Mouse (Mus musculus): ENCODE results near the gene Mob3b. TPM values are rescaled to one million over a fixed set of nuclear protein-coding genes. Genes with fewer than 3 reads are reported as not detected.
"Not testable (repeated sequence)": the region's sequence is repeated elsewhere in the genome, so short reads cannot be mapped to it uniquely, and the experiment has no call there.

The Mob3b gene
- polyA plus RNA-seq, 1 experiment, result 6.5 TPM

GRCm38 (mm10) chr4:34941046-34941445, 216.2 kb downstream of the Mob3b start:
- Histone ChIP-seq H3K9me3 (replicated peaks; ENCODE audit: control insufficient read depth, insufficient read depth, low read length, poor library complexity, severe bottlenecking) (no peaks in the 10 kb centered on the region), H3K4me3 (ENCODE audit: low read depth, low read length) (no peak overlapping the region), H3K9ac (ENCODE audit: low read depth, poor library complexity, severe bottlenecking) (no peak overlapping the region), H3K4me1 (ENCODE audit: control insufficient read depth, insufficient read depth, low read length) (no peaks in the 10 kb centered on the region), H3K27ac (ENCODE audit: insufficient read depth, low read length) (no peak overlapping the region), H3K27me3 (ENCODE audit: control insufficient read depth, insufficient read depth, low read length, poor library complexity, severe bottlenecking) (no peaks in the 10 kb centered on the region), H3K36me3 (ENCODE audit: control insufficient read depth, insufficient read depth, low read length, poor library complexity, severe bottlenecking) (no peaks in the 10 kb centered on the region)
- TF ChIP-seq CTCF (IDR thresholded peaks at IDR 0.05; ENCODE audit: low read depth, low read length), result no peak
- TF ChIP-seq POLR2A (IDR thresholded peaks at IDR 0.05; ENCODE audit: insufficient read depth, low read length), result no peak
- TF ChIP-seq EP300 (IDR thresholded peaks at IDR 0.05; ENCODE audit: insufficient read depth, low read depth, low read length), result no peak

- H3K9ac ChIP-seq (ENCODE audit: low read depth, poor library complexity, severe bottlenecking); H3K27me3 ChIP-seq (ENCODE audit: control insufficient read depth, insufficient read depth, low read length, poor library complexity, severe bottlenecking); H3K4me3 ChIP-seq (ENCODE audit: low read depth, low read length); H3K4me1 ChIP-seq (ENCODE audit: control insufficient read depth, insufficient read depth, low read length); H3K9me3 ChIP-seq (replicated peaks; ENCODE audit: control insufficient read depth, insufficient read depth, low read length, poor library complexity, severe bottlenecking); H3K36me3 ChIP-seq (ENCODE audit: control insufficient read depth, insufficient read depth, low read length, poor library complexity, severe bottlenecking); H3K27ac ChIP-seq (ENCODE audit: insufficient read depth, low read length): not testable (repeated sequence)
- TF ChIP-seq EP300 (IDR thresholded peaks at IDR 0.05; ENCODE audit: insufficient read depth, low read depth, low read length), result 0 out of 2 replicates have a peak, but pooled peaks have one; percentile 20
Observed at GRCm38 (mm10) chr4:34928386-34928785, 228.9 kb downstream of the Mob3b start.

GRCm38 (mm10) chr4:34922177-34922870, 235.0 kb downstream of the Mob3b start:
- Histone ChIP-seq H3K36me3 (ENCODE audit: control insufficient read depth, insufficient read depth, low read length, poor library complexity, severe bottlenecking) (no peaks in the 10 kb centered on the region), H3K4me1 (ENCODE audit: control insufficient read depth, insufficient read depth, low read length) (no peaks in the 10 kb centered on the region), H3K27ac (ENCODE audit: insufficient read depth, low read length) (no peak overlapping the region), H3K9me3 (replicated peaks; ENCODE audit: control insufficient read depth, insufficient read depth, low read length, poor library complexity, severe bottlenecking) (no peaks in the 10 kb centered on the region), H3K4me3 (ENCODE audit: low read depth, low read length) (no peak overlapping the region), H3K9ac (ENCODE audit: low read depth, poor library complexity, severe bottlenecking) (no peak overlapping the region), H3K27me3 (ENCODE audit: control insufficient read depth, insufficient read depth, low read length, poor library complexity, severe bottlenecking) (no peaks in the 10 kb centered on the region)
- TF ChIP-seq CTCF (IDR thresholded peaks at IDR 0.05; ENCODE audit: low read depth, low read length), result no peak
- TF ChIP-seq EP300 (IDR thresholded peaks at IDR 0.05; ENCODE audit: insufficient read depth, low read depth, low read length), result no peak
- no peak for TF ChIP-seq POLR2A (IDR thresholded peaks at IDR 0.05; ENCODE audit: insufficient read depth, low read length)

- Histone ChIP-seq H3K9me3 (replicated peaks; ENCODE audit: control insufficient read depth, insufficient read depth, low read length, poor library complexity, severe bottlenecking) (no peaks in the 10 kb centered on the region), H3K27me3 (ENCODE audit: control insufficient read depth, insufficient read depth, low read length, poor library complexity, severe bottlenecking) (no peaks in the 10 kb centered on the region), H3K9ac (ENCODE audit: low read depth, poor library complexity, severe bottlenecking) (no peak overlapping the region), H3K4me3 (ENCODE audit: low read depth, low read length) (no peak overlapping the region), H3K36me3 (ENCODE audit: control insufficient read depth, insufficient read depth, low read length, poor library complexity, severe bottlenecking) (no peaks in the 10 kb centered on the region), H3K4me1 (ENCODE audit: control insufficient read depth, insufficient read depth, low read length) (no peaks in the 10 kb centered on the region), H3K27ac (ENCODE audit: insufficient read depth, low read length) (no peak overlapping the region)
- no peak for TF ChIP-seq CTCF (IDR thresholded peaks at IDR 0.05; ENCODE audit: low read depth, low read length)
- TF ChIP-seq EP300 (IDR thresholded peaks at IDR 0.05; ENCODE audit: insufficient read depth, low read depth, low read length), result no peak
- TF ChIP-seq POLR2A (IDR thresholded peaks at IDR 0.05; ENCODE audit: insufficient read depth, low read length), result no peak
Observed at GRCm38 (mm10) chr4:34917400-34917799, 239.9 kb downstream of the Mob3b start.

GRCm38 (mm10) chr4:34912171-34912570, 245.1 kb downstream of the Mob3b start:
- H3K27ac ChIP-seq (ENCODE audit: insufficient read depth, low read length), result peak overlapping the region; percentile 91
- H3K36me3 ChIP-seq (ENCODE audit: control insufficient read depth, insufficient read depth, low read length, poor library complexity, severe bottlenecking), result no peaks in the 10 kb centered on the region
- H3K9ac ChIP-seq (ENCODE audit: low read depth, poor library complexity, severe bottlenecking), result no peak overlapping the region
- no peak overlapping the region for H3K4me3 ChIP-seq (ENCODE audit: low read depth, low read length)
- peaks cover 2% of the 10 kb centered on the region for H3K4me1 ChIP-seq (ENCODE audit: control insufficient read depth, insufficient read depth, low read length)
- H3K27me3 ChIP-seq (ENCODE audit: control insufficient read depth, insufficient read depth, low read length, poor library complexity, severe bottlenecking), result no peaks in the 10 kb centered on the region
- no peaks in the 10 kb centered on the region for H3K9me3 ChIP-seq (replicated peaks; ENCODE audit: control insufficient read depth, insufficient read depth, low read length, poor library complexity, severe bottlenecking)
- TF ChIP-seq EP300 (IDR thresholded peaks at IDR 0.05; ENCODE audit: insufficient read depth, low read depth, low read length) (0 out of 2 replicates have a peak, but pooled peaks have one; percentile 41), CTCF (IDR thresholded peaks at IDR 0.05; ENCODE audit: low read depth, low read length) (no peak), POLR2A (IDR thresholded peaks at IDR 0.05; ENCODE audit: insufficient read depth, low read length) (no peak)

GRCm38 (mm10) chr4:34911401-34911800, 245.9 kb downstream of the Mob3b start:
- 0 out of 2 replicates have a peak overlapping the region, but pooled peaks have one; percentile 8 for H3K9ac ChIP-seq (ENCODE audit: low read depth, poor library complexity, severe bottlenecking)
- H3K9me3 ChIP-seq (replicated peaks; ENCODE audit: control insufficient read depth, insufficient read depth, low read length, poor library complexity, severe bottlenecking), result no peaks in the 10 kb centered on the region
- H3K4me3 ChIP-seq (ENCODE audit: low read depth, low read length), result peak overlapping the region; percentile 56
- H3K27me3 ChIP-seq (ENCODE audit: control insufficient read depth, insufficient read depth, low read length, poor library complexity, severe bottlenecking), result no peaks in the 10 kb centered on the region
- TF ChIP-seq POLR2A (IDR thresholded peaks at IDR 0.05; ENCODE audit: insufficient read depth, low read length) (no peak), CTCF (IDR thresholded peaks at IDR 0.05; ENCODE audit: low read depth, low read length) (no peak), EP300 (IDR thresholded peaks at IDR 0.05; ENCODE audit: insufficient read depth, low read depth, low read length) (no peak)
- H3K27ac ChIP-seq (ENCODE audit: insufficient read depth, low read length), result peak overlapping the region; percentile 91
- H3K36me3 ChIP-seq (ENCODE audit: control insufficient read depth, insufficient read depth, low read length, poor library complexity, severe bottlenecking), result no peaks in the 10 kb centered on the region
- H3K4me1 ChIP-seq (ENCODE audit: control insufficient read depth, insufficient read depth, low read length), result peaks cover 2% of the 10 kb centered on the region

All from ES-Bruce4 (cell line).